Mouse (Mus musculus) spleen, adult 2 months (tissue): ENCODE results near the gene Col18a1.

Experiments
- CTCF ChIP-seq: fragments of 200-500 bp; IDR thresholded peaks from 2 replicates; pipeline ENCODE4 v1.5.1; 2011; ENCODE audit warnings: mild to moderate bottlenecking, inconsistent platforms; ENCODE audit not compliant: insufficient read depth, insufficient read length, insufficient replicate concordance; ENCODE audit errors: extremely low read depth
- POLR2A ChIP-seq: fragments of 200-500 bp; IDR thresholded peaks from 2 replicates; pipeline ENCODE4 v1.6.1; 2011; ENCODE audit warnings: low read depth, low read length, inconsistent platforms

DNA sequence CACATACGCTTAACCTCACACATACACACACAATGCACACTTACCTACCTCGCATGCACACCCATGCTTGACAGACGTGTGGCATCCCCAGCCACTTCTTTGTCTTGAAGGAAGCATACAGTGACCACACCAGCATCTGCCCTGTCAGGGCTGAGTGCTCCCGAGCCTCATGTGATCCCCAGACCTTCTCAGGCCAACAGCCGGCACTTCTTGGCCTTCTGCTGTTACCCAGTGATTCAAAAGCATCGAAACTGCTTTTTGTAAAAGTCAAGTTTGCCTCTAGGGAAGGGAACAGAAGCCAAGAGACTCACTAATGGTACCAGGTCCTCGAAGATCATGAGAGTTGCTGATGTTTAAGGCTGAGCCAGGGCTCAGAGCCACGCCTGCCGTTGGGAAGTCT is 33.9 kb upstream of the Col18a1 start:
- TF ChIP-seq CTCF (no peak), POLR2A (no peak)
